ENCODE assay signal across 11 mouse cellular contexts in genomic region chr12:104419136-104419462, GRCm38 (mm10). TPM values are rescaled to one million over a fixed set of nuclear protein-coding genes. Genes with fewer than 3 reads are reported as not detected.
DNase-seq lines count a peak whose midpoint lies in the region; ATAC-seq and TF ChIP-seq lines count a peak whose summit lies in the region.
"Had no signal": no experiment of that assay in that cellular context is flagged by ENCODE, and none has a peak within 500 bp of the region (broad histone marks: within the 10 kb centered on the region; RNA-seq: fewer than 3 reads in every experiment).

No protein-coding gene starts in this region.

- no peak for ATAC-seq in heart, embryonic 12.5 days (ENCODE audit: insufficient number of reproducible peaks, low FRiP score)
- ATAC-seq in forebrain, embryonic 14.5 days, result peak; percentile 40
- peak; percentile 31 for ATAC-seq in midbrain, embryonic 12.5 days (ENCODE audit: low FRiP score, low read depth)
- ATAC-seq in heart, embryonic 11.5 days (replicated peaks; ENCODE audit: insufficient number of reproducible peaks, low FRiP score, low TSS enrichment), result no peak
- no peak for ATAC-seq in frontal cortex, adult (ENCODE audit: low TSS enrichment)

- no peaks in the 10 kb centered on the region for H3K36me3 ChIP-seq in heart, adult 2 months (ENCODE audit: control insufficient read depth, insufficient read depth, low read length)
- H3K36me3 ChIP-seq in heart, embryonic 12.5 days, result no peaks in the 10 kb centered on the region
- H3K36me3 ChIP-seq in MEL (ENCODE audit: control insufficient read depth in 1 of 2, insufficient read depth in 2 of 2, low read length in 2 of 2), result no peaks in the 10 kb centered on the region
- no peaks in the 10 kb centered on the region for H3K36me3 ChIP-seq in forebrain, embryonic 14.5 days (ENCODE audit: control insufficient read depth, insufficient read depth, low read length)
- no peaks in the 10 kb centered on the region for H3K36me3 ChIP-seq in midbrain, embryonic 12.5 days
- H3K36me3 ChIP-seq in heart, embryonic 11.5 days (ENCODE audit: control insufficient read depth, insufficient read depth, low read length), result no peaks in the 10 kb centered on the region
- H3K36me3 ChIP-seq: G1E; heart, embryonic 15.5 days; neural tube, embryonic 13.5 days had no signal

- peak; percentile 37 for TF ChIP-seq RAD21 in MEL (IDR thresholded peaks at IDR 0.05; ENCODE audit: low read depth, low read length)

- no peaks in the 10 kb centered on the region for H3K9me3 ChIP-seq in heart, embryonic 12.5 days (replicated peaks)
- H3K9me3 ChIP-seq in MEL (replicated peaks; ENCODE audit: insufficient read depth, low read length), result no peaks in the 10 kb centered on the region
- H3K9me3 ChIP-seq in forebrain, embryonic 14.5 days (replicated peaks; ENCODE audit: control insufficient read depth, low read length), result no peaks in the 10 kb centered on the region
- H3K9me3 ChIP-seq in midbrain, embryonic 12.5 days, result no peaks in the 10 kb centered on the region
- no peaks in the 10 kb centered on the region for H3K9me3 ChIP-seq in heart, embryonic 11.5 days (replicated peaks; ENCODE audit: control insufficient read depth, low read length)
- H3K9me3 ChIP-seq: heart, embryonic 15.5 days; neural tube, embryonic 13.5 days had no signal

- H3K79me2 ChIP-seq in heart, adult 2 months (replicated peaks; ENCODE audit: control insufficient read depth, insufficient read depth, low read length), result no peaks in the 10 kb centered on the region
- no peaks in the 10 kb centered on the region for H3K79me2 ChIP-seq in MEL (ENCODE audit: control insufficient read depth, insufficient read depth, low read length, poor library complexity)

- TF ChIP-seq POLR2A in heart, adult 2 months (IDR thresholded peaks at IDR 0.05; ENCODE audit: insufficient read depth, low read depth, low read length), result no peak
- TF ChIP-seq POLR2A in MEL (IDR thresholded peaks at IDR 0.05; ENCODE audit: control insufficient read depth in 1 of 2, insufficient read depth in 1 of 2, low read depth in 1 of 2, low read length in 2 of 2, poor library complexity in 1 of 2), result no peak

- DNase-seq in heart, adult 2 months, result no peak
- peak; percentile 22 for DNase-seq in MEL (ENCODE audit: low read depth, low spot score)
- no peak for DNase-seq in forebrain, embryonic 14.5 days (ENCODE audit: low spot score)
- DNase-seq in heart, adult 18-20 months, result no peak

- intact Hi-C loops in heart, adult 2 months (cut with DNase I), result loop anchor here (2.0 kb wide), 1 partner anchor 66 kb away; no protein-coding TSS in a partner anchor

- no peak overlapping the region for H3K4me3 ChIP-seq in heart, adult 2 months
- H3K4me3 ChIP-seq in heart, embryonic 12.5 days, result no peak overlapping the region
- H3K4me3 ChIP-seq in MEL (ENCODE audit: control insufficient read depth in 1 of 2, insufficient read depth in 1 of 2, low read depth in 2 of 2, low read length in 2 of 2), result no peak overlapping the region
- H3K4me3 ChIP-seq in forebrain, embryonic 14.5 days (ENCODE audit: low read depth, low read length), result no peak overlapping the region
- H3K4me3 ChIP-seq in midbrain, embryonic 12.5 days, result no peak overlapping the region
- H3K4me3 ChIP-seq in heart, embryonic 11.5 days (ENCODE audit: low read depth, low read length), result no peak overlapping the region

- no peak overlapping the region for H3K4me2 ChIP-seq in heart, embryonic 12.5 days
- H3K4me2 ChIP-seq in forebrain, embryonic 14.5 days (ENCODE audit: low read length), result no peak overlapping the region
- H3K4me2 ChIP-seq in midbrain, embryonic 12.5 days (replicated peaks), result no peak overlapping the region
- H3K4me2 ChIP-seq in heart, embryonic 11.5 days, result no peak overlapping the region

- H3K4me1 ChIP-seq in heart, adult 2 months (ENCODE audit: control insufficient read depth, insufficient read depth, low read length), result peaks cover 1% of the 10 kb centered on the region; the same call in 1 of the 2 replicates
- H3K4me1 ChIP-seq in heart, embryonic 12.5 days (replicated peaks), result 0 out of 2 replicates have a peak, but pooled peaks cover 8% of the 10 kb centered on the region
- H3K4me1 ChIP-seq in MEL (ENCODE audit: control insufficient read depth in 1 of 2, insufficient read depth in 2 of 2, low read length in 2 of 2), result no peaks in the 10 kb centered on the region
- no peaks in the 10 kb centered on the region for H3K4me1 ChIP-seq in forebrain, embryonic 14.5 days (ENCODE audit: control insufficient read depth, insufficient read depth, low read length)
- no peaks in the 10 kb centered on the region for H3K4me1 ChIP-seq in midbrain, embryonic 12.5 days
- no peaks in the 10 kb centered on the region for H3K4me1 ChIP-seq in heart, embryonic 11.5 days (ENCODE audit: control insufficient read depth, insufficient read depth, low read length)

- peak; percentile 57 for TF ChIP-seq CTCF in heart, adult 2 months (IDR thresholded peaks at IDR 0.05)
- TF ChIP-seq CTCF in MEL (IDR thresholded peaks at IDR 0.05 in 2 of 3, conservative IDR thresholded peaks at IDR 0.05 in 1 of 3; ENCODE audit: control insufficient read depth in 1 of 3, insufficient read depth in 1 of 3, low read depth in 2 of 3, low read length in 3 of 3, poor library complexity in 1 of 3, severe bottlenecking in 1 of 3), result peak; percentile 50 to 56 (median 55)

- H3K9ac ChIP-seq in heart, adult 2 months (ENCODE audit: low read depth, low read length), result no peak overlapping the region
- H3K9ac ChIP-seq in heart, embryonic 12.5 days, result no peak overlapping the region
- no peak overlapping the region for H3K9ac ChIP-seq in MEL (ENCODE audit: control insufficient read depth, low read depth, low read length, poor library complexity, severe bottlenecking)
- H3K9ac ChIP-seq in forebrain, embryonic 14.5 days (ENCODE audit: low read length), result no peak overlapping the region
- no peak overlapping the region for H3K9ac ChIP-seq in midbrain, embryonic 12.5 days (replicated peaks)
- no peak overlapping the region for H3K9ac ChIP-seq in heart, embryonic 11.5 days (ENCODE audit: low read depth, low read length)
- H3K9ac ChIP-seq: heart, embryonic 15.5 days had no signal

- WGBS in heart, adult 2 months, result 18% methylated on average over 2 of the region's 2 CpGs
- WGBS in heart, embryonic 12.5 days, result 14% methylated on average over 2 of the region's 2 CpGs
- WGBS in forebrain, embryonic 14.5 days, result 17% methylated on average over 2 of the region's 2 CpGs
- 7% methylated on average over 2 of the region's 2 CpGs for WGBS in midbrain, embryonic 12.5 days
- 7% methylated on average over 2 of the region's 2 CpGs for WGBS in heart, embryonic 11.5 days (ENCODE audit: insufficient replicate concordance)

- no peak overlapping the region for H3K27ac ChIP-seq in heart, adult 2 months
- no peak overlapping the region for H3K27ac ChIP-seq in heart, embryonic 12.5 days (ENCODE audit: poor library complexity, severe bottlenecking)
- no peak overlapping the region for H3K27ac ChIP-seq in MEL (ENCODE audit: control insufficient read depth, low read depth, low read length)
- no peak overlapping the region for H3K27ac ChIP-seq in forebrain, embryonic 14.5 days (ENCODE audit: low read depth, low read length)
- H3K27ac ChIP-seq in midbrain, embryonic 12.5 days (replicated peaks), result no peak overlapping the region
- no peak overlapping the region for H3K27ac ChIP-seq in heart, embryonic 11.5 days (ENCODE audit: low read depth, low read length)
- H3K27ac ChIP-seq: heart, embryonic 15.5 days; neural tube, embryonic 13.5 days had no signal

- no peaks in the 10 kb centered on the region for H3K27me3 ChIP-seq in heart, adult 2 months (ENCODE audit: control insufficient read depth, insufficient read depth, low read length)
- peaks cover 24% of the 10 kb centered on the region for H3K27me3 ChIP-seq in heart, embryonic 12.5 days (replicated peaks)
- H3K27me3 ChIP-seq in MEL (ENCODE audit: control insufficient read depth in 1 of 2, insufficient read depth in 2 of 2, low read length in 2 of 2), result no peaks in the 10 kb centered on the region
- no peaks in the 10 kb centered on the region for H3K27me3 ChIP-seq in forebrain, embryonic 14.5 days (replicated peaks; ENCODE audit: control insufficient read depth, insufficient read depth, low read length)
- no peaks in the 10 kb centered on the region; the same call in 1 of the 2 replicates for H3K27me3 ChIP-seq in midbrain, embryonic 12.5 days
- H3K27me3 ChIP-seq in heart, embryonic 11.5 days (ENCODE audit: control insufficient read depth, insufficient read depth, low read length), result peaks cover 8% of the 10 kb centered on the region; the same call in 1 of the 2 replicates

- TF ChIP-seq EP300 in heart, adult 2 months (IDR thresholded peaks at IDR 0.05; ENCODE audit: insufficient read depth, low read depth, low read length), result no peak
- TF ChIP-seq EP300 in MEL (IDR thresholded peaks at IDR 0.05; ENCODE audit: low read depth in 1 of 2, low read length in 2 of 2), result no peak

TF ChIP-seq in MEL, 35 proteins besides CTCF, POLR2A, EP300 and RAD21:
- TF ChIP-seq NELFE (IDR thresholded peaks at IDR 0.05; ENCODE audit: low read depth, low read length) (no peak), SMC3 (IDR thresholded peaks at IDR 0.05; ENCODE audit: low read depth, low read length) (peak; percentile 49)

RNA-seq across cellular contexts. Expression of gene Serpina3n, which starts 12.6 kb away (rescaled TPM):
- total RNA-seq in heart, adult 2 months (2021), result 10 to 100 TPM in 1 of 2 experiments, 1 to 10 TPM in 1; 6.2 to 14.9 TPM
- 10.1 and 13.2 TPM in 2 replicates for polyA plus RNA-seq in heart, adult 2 months (2012; rRNA removed)
- polyA plus RNA-seq in heart, embryonic 12.5 days (2016; fragmentation: Nextera tagmentation; extraction: Ambion mirVana), result 0.39 TPM in 1 of 2 replicates, not detected in the other
- total RNA-seq in MEL (2012; rRNA removed), result not detected in 2 replicates
- not detected for polyA plus RNA-seq in MEL (2012; ENCODE audit: insufficient read depth in 1 of 2, insufficient read length in 2 of 2, low read depth in 1 of 2, low replicate concordance in 2 of 2, missing spikeins in 1 of 2)
- 0.10 TPM in 1 of 2 replicates, not detected in the other for polyA plus RNA-seq in forebrain, embryonic 14.5 days (2014; fragmentation: Nextera tagmentation; extraction: Ambion mirVana)
- not detected in 2 replicates for polyA plus RNA-seq in midbrain, embryonic 12.5 days (2016; fragmentation: Nextera tagmentation; extraction: Ambion mirVana)
- polyA plus RNA-seq in heart, embryonic 11.5 days (2014; fragmentation: Nextera tagmentation; extraction: Ambion mirVana), result 0.24 TPM in 1 of 2 replicates, not detected in the other
- total RNA-seq in heart, adult 18-20 months (2021), result 10 to 100 TPM in 1 of 2 experiments, 1 to 10 TPM in 1; 9.0 to 11.2 TPM
- total RNA-seq: G1E had no signal
- polyA plus RNA-seq: G1E had no signal

RNA-seq across cellular contexts. Expression of gene Gsc, which starts 54.0 kb away (rescaled TPM):
- total RNA-seq in heart, adult 2 months (2021), result not detected
- polyA plus RNA-seq in heart, adult 2 months (2012; rRNA removed), result 0.14 TPM in 1 of 2 replicates, not detected in the other
- 0.30 and 0.31 TPM in 2 replicates for polyA plus RNA-seq in heart, embryonic 12.5 days (2016; fragmentation: Nextera tagmentation; extraction: Ambion mirVana)
- not detected in 2 replicates for total RNA-seq in MEL (2012; rRNA removed)
- polyA plus RNA-seq in MEL (2012; ENCODE audit: insufficient read depth in 1 of 2, insufficient read length in 2 of 2, low read depth in 1 of 2, low replicate concordance in 2 of 2, missing spikeins in 1 of 2), result not detected
- 0.40 and 0.50 TPM in 2 replicates for polyA plus RNA-seq in forebrain, embryonic 14.5 days (2014; fragmentation: Nextera tagmentation; extraction: Ambion mirVana)
- polyA plus RNA-seq in midbrain, embryonic 12.5 days (2016; fragmentation: Nextera tagmentation; extraction: Ambion mirVana), result 0.24 and 0.65 TPM in 2 replicates
- 1.5 and 2.1 TPM in 2 replicates for polyA plus RNA-seq in heart, embryonic 11.5 days (2014; fragmentation: Nextera tagmentation; extraction: Ambion mirVana)
- total RNA-seq in heart, adult 18-20 months (2021), result not detected
- total RNA-seq: G1E had no signal
- polyA plus RNA-seq: G1E; neural tube, embryonic 13.5 days had no signal

Comparison
In these comparisons a context has a peak if more than half of its experiments do, and no peak if none do; other contexts are left out.
1. ATAC-seq: peak in forebrain, embryonic 14.5 days (single experiment) and midbrain, embryonic 12.5 days (single experiment); none in heart, embryonic 12.5 days (single experiment), heart, embryonic 11.5 days (single experiment) and frontal cortex, adult (single experiment).